Mouse (Mus musculus): Measurements from ENCODE around the gene Dusp22.

Dusp22 gene

DNA sequence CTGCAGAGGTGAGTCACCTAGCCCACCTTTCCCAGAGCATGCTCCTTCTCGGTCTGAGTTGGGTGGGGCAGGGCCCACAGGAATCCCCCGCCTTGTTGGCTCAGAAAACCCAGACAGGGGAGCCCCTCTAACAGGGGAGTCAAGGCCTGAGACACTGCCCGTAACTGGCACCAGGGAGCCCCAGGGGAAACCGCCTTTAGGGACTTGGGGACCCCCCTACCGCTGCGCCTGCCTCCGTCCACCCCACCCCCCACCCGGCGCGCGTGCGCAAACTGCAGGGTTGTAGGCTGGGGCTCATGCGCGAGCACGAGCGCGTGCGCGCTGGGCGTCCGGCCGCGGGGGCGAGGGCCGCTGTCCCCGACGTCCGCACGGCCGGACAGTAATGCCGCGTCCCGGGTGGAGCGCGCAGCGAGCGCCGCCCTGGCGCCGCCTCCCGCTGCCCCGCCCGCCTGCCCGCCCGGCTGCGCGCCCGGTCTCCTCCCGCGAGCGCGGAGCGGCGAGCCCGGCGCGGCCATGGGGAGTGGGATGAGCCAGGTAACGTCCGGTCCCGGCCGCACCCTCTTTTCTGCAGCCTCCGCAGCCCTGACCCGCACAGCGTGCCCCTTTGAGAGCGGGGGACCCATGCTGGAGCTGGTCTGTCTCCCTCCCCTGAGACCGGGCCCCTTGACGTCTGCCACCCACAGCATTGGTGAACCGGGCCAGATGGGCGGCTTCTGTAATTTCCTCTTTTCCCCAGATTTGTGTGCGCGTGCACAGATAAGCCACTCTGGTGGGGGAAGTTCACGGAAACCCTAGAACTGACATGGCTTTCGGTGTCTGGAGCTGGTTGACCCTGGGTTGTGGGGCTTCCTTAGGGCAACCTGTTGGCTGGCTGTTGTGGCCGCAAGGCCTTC is at the start of gene Dusp22:
Gene Dusp22 (plus strand): TSS at position 387 of the 893 bp plus-strand sequence.
- DNase-seq = peak; percentile 86 to 94

- DNase-seq = no peak
Observed at GRCm38 (mm10) chr13:30612079-30612794, 47.6 kb upstream of the Dusp22 start.

DNA sequence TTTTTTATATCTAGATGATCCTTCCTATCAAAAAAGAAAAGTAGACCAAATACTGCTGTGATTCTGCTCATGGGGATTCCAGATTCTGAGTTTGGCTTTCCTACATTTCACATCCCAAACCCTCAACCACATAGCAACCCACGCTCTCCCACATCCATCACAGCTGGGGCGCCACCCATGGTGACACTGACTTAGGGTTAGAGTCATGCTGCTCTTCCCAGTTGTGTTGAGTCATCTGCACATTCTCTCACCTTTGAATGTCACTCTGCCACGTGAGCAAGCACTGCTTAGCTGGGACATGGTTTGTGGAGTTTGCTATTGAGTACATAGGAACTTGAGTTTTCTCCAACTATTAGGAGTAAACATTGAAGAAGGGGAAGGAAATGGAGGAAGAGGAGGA is 40.1 kb upstream of the Dusp22 start:
- DNase-seq = no peak

DNA sequence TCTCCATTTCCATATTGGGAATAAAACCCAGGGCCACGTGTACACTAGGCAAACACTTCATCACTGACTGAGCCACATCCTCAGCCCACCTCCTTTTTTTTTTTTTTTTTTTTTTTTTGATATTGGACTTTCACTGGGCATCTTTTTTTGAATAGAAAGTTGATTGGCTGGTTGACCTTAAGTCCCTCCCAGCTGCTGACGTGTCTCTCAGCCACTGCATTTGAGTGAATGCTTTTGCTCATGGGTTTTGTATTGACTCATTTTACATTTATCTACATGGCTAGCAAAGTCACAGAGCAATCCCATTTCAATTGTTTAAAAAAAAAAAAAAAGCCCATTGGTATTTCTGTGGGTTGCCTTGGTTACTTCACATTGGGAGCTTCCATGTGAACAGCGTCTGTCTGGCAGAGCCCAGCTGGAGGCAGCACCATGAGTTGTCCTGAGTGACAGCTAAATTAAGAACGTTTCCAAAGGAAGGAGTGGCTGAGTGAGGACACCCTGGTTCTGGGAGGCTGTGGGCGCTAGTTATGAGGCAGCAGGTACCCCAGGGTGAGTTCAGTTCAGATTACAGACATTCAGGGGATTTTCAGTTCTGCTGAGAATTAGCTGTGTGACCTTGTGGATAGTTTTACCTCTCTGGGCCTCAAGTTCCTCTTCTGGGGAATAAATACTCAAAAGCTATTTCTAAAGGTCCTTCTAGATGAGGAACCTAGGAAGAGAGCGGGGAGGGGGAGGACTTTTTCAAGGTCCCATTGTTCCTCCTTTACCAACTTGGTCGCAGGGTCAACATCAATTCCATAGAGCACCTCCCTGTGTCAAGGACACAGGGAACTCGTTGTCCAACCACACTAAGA is 31.4 kb upstream of the Dusp22 start:
- DNase-seq = no peak

DNA sequence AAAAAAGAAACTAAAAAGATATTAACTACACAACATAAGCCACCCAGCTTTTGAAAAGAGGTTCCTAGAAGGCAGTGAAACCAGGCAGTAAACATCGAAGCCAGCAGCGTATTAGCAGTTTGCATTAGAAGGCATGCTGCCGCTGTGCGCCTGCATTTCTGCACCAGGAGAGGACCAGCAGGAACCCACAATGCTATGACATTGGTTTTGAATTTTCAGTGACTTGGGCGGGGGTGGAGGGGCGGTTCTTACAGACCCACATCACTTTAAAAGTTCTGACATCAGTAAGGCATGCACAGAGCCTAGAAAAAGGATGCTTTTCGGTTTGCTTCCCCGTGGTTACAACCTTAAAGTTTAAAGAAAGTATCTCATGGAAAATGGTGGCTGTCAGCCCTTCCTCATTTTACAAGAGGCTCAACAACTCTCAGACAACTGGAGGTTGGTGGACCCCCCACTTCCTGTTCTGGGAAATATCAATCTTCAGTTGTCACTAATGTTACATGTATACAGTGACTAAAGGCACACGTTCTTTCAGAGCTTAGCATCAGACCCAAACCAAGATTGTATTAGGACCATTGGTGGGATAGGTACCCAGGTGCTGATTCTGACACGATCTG is 29.9 kb upstream of the Dusp22 start:
- DNase-seq = no peak

DNA sequence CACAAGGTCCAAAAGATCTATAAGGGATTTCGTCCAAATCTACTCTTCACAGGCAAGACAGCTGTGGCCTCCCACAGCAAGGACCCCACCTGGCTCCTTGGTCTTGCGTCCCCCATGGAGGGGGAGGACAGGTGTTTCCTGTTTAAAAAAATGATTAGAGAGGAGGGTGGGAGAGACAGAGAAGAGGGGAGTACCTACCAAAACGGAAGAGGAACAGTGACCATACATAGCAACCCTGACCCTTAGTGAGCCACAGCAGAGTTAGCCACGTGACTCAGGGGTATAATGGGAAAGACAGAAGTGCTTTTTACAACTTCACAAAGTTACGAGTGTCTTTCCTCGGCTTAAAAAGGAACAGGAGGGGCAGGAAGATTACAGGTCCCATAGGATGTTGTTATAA is 26.8 kb upstream of the Dusp22 start:
- no peak for DNase-seq

DNA sequence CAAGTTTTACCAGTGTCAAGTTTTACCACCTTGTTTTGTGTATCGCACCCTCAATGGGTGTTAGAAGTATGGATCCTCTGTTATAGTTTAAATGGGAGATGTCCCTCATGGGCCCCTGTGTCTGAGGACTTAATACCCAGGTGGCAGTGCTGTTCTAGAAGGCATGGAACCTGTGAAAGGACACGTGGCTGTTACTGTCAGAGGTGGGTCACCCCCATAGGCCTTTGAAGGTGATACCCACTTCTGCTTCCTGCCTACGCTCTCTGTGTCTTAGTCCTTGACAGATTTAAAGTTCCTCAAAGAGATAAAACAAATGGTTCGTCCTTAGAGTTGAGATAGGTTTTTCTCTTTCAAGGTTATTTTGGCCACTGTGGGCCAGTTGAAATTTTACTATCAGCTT is 23.3 kb upstream of the Dusp22 start:
- no peak for DNase-seq

GRCm38 (mm10) chr13:30638378-30639115 is 21.3 kb upstream of the Dusp22 start:
- DNase-seq = no peak

GRCm38 (mm10) chr13:30642053-30642452 is 17.7 kb upstream of the Dusp22 start:
- no peak for DNase-seq

GRCm38 (mm10) chr13:30648461-30648860 is 11.3 kb upstream of the Dusp22 start:
- DNase-seq = no peak

- no peak for DNase-seq
Observed at GRCm38 (mm10) chr13:30649197-30649596, 10.6 kb upstream of the Dusp22 start.

DNA sequence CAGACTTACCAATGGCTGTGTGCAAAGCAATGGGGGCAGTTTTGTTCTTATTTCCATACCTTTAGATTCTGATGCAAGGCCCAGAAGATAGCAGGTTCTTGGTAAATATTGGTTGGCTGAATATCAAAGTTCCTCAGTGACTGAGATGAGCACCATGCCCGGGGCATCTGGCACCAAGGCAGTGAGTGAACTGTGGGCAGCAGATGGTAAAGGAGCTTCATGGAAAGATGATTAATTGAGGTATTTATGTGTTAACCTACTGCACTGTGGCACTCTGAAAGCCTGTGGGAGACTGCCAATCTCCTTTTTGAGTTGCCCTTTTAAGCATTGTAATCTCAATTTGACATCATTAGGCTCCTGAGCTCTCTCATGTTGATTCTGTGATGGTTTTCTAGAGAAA is 9.1 kb upstream of the Dusp22 start:
- DNase-seq = no peak

DNA sequence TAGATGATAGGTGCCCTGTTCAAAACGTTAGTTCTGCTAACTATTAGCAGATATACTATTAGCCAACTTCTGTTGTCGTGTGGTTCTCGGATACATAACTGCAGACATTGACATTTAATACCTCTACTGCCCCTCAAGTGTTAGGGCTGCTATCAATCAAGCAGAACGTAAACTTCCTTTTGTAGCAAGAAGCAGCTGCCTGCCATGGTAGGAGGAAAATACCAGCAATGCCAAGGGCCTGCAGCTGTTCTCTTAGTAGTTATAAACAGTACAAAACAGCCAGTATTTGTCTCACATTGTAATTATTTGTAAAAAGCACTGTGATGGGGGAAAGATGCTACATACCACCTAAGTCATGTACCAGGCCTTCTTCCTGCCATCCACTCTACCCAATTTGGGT is 6.7 kb upstream of the Dusp22 start:
- no peak for DNase-seq

- no peak for DNase-seq
Observed at GRCm38 (mm10) chr13:30654463-30654862, 5.3 kb upstream of the Dusp22 start.

GRCm38 (mm10) chr13:30656909-30657308 is 2.9 kb upstream of the Dusp22 start:
- no peak for DNase-seq

DNA sequence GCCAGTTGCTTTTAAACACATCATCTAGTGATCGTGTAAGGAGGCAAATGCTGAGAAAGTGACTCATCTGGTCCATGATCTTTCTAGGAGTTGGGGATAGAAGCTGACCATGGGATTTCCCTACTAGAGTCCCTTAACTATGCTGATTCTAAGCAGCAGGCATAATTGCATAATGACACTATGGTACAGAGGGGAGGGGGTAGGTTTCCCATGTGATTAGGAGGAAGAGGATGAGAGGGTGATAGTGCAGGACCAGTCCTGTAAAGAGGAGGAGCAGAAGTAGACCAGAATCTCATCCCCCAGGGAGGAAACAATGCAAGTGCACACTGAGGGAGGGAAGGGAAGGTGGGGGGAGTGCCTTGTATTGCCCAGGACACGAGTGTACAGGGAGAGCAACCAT is 2.0 kb upstream of the Dusp22 start:
- DNase-seq = no peak

- DNase-seq = no peak
Observed at GRCm38 (mm10) chr13:30658201-30658996, 1.4 kb upstream of the Dusp22 start.

- DNase-seq = no peak
Observed at GRCm38 (mm10) chr13:30665261-30665660, 5.5 kb downstream of the Dusp22 start.

- no peak for DNase-seq
Observed at GRCm38 (mm10) chr13:30666537-30666936, 6.7 kb downstream of the Dusp22 start.

DNA sequence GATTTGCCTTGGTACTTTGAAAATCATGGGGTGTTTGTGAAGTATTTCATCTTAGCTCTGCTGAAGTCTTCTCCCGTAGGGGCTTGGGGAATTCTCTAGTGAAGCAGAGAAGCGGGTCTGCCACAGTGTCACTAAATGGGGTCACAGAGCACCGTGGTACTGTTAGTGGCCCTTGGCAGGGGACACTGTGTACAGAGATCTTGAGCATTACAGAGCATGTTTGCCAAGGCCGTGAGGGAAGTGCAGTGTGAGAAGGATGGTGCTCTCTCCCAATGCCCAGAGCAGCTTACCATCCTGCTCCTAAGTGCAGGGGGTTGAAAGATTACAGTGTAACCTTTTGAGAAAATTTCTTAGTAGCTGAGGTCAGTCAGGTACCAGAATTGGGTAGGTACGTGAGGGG is 8.5 kb downstream of the Dusp22 start:
- DNase-seq = no peak

GRCm38 (mm10) chr13:30669277-30669676 is 9.5 kb downstream of the Dusp22 start:
- DNase-seq = no peak

Measured in cerebellum, adult 18-20 months (tissue).